Mouse (Mus musculus) ES-Bruce4 (cell line): Measurements from ENCODE around the gene Olfr1415. TPM values are rescaled to one million over a fixed set of nuclear protein-coding genes. Genes with fewer than 3 reads are reported as not detected.

Experiments
- H3K27ac ChIP-seq: 2 replicates; pipeline ENCODE4 v1.5.1; 2012; ENCODE audit warnings: low read length, inconsistent platforms; ENCODE audit not compliant: insufficient read depth
- H3K27me3 ChIP-seq: 2 replicates; pipeline ENCODE4 v1.6.1; 2012; ENCODE audit warnings: mild to moderate bottlenecking, low read length, inconsistent platforms; ENCODE audit not compliant: control insufficient read depth, poor library complexity, insufficient read depth, severe bottlenecking
- H3K36me3 ChIP-seq: 2 replicates; pipeline ENCODE4 v1.6.1; 2012; ENCODE audit warnings: inconsistent platforms, mild to moderate bottlenecking, low read length, moderate library complexity; ENCODE audit not compliant: control insufficient read depth, poor library complexity, insufficient read depth, severe bottlenecking
- H3K4me1 ChIP-seq: one replicate; pipeline ENCODE4 v1.8.1; 2011; ENCODE audit warnings: low read length; ENCODE audit not compliant: control insufficient read depth, insufficient read depth
- H3K4me3 ChIP-seq: 2 replicates; pipeline ENCODE4 v1.5.1; 2011; ENCODE audit warnings: low read depth, mild to moderate bottlenecking, low read length
- H3K9ac ChIP-seq: 2 replicates; pipeline ENCODE4 v1.6.1; 2012; ENCODE audit warnings: low read depth, mild to moderate bottlenecking, inconsistent platforms; ENCODE audit not compliant: poor library complexity, severe bottlenecking
- H3K9me3 ChIP-seq: replicated peaks from 2 replicates; pipeline ENCODE4 v1.6.1; 2012; ENCODE audit warnings: mild to moderate bottlenecking, low read length, inconsistent platforms; ENCODE audit not compliant: control insufficient read depth, poor library complexity, insufficient read depth, severe bottlenecking
- CTCF ChIP-seq: IDR thresholded peaks from one replicate; pipeline ENCODE4 v1.8.1; 2011; ENCODE audit warnings: low read depth, low read length
- EP300 ChIP-seq: IDR thresholded peaks from 2 replicates; pipeline ENCODE4 v1.6.1; 2011; ENCODE audit warnings: low read depth, low read length; ENCODE audit not compliant: insufficient read depth
- POLR2A ChIP-seq: IDR thresholded peaks from one replicate; pipeline ENCODE4 v1.8.1; 2011; ENCODE audit warnings: low read length; ENCODE audit not compliant: insufficient read depth
- polyA plus RNA-seq: library from polyadenylated mRNA; stranded (reverse); fragments of >200 nt; gene quantifications from 2 replicates; pipeline ENCODE4 v1.2.4, GENCODE M21; 2011; ENCODE audit warnings: low read depth; ENCODE audit not compliant: missing spikeins, insufficient read depth, insufficient read length

Gene Olfr1415
- not detected in 2 replicates for polyA plus RNA-seq

- H3K4me3 ChIP-seq: no peak within 1 kb of the TSS
- no peak within 1 kb of the TSS for H3K9ac ChIP-seq
- H3K4me1 ChIP-seq: no peaks in the 10 kb centered on the region
- no peaks in the 10 kb centered on the region for H3K27me3 ChIP-seq
- no peaks in the 10 kb centered on the region for H3K9me3 ChIP-seq
- TF ChIP-seq POLR2A: no peak
- no peak for TF ChIP-seq CTCF
- no peak for TF ChIP-seq EP300
- H3K36me3 ChIP-seq: no peaks in the 10 kb centered on the region
- no peak within 1 kb of the TSS for H3K27ac ChIP-seq
These were observed at the start of gene Olfr1415 for GRCm38 (mm10) chr1:92496001-92496400. Gene Olfr1415 (minus strand): TSS chr1:92496101.

GRCm38 (mm10) chr1:92539071-92539470, 43.2 kb upstream of the Olfr1415 start:
- Histone ChIP-seq H3K4me1 (no peaks in the 10 kb centered on the region), H3K27ac (no peak overlapping the region), H3K4me3 (no peak overlapping the region), H3K27me3 (no peaks in the 10 kb centered on the region), H3K36me3 (no peaks in the 10 kb centered on the region), H3K9ac (no peak overlapping the region), H3K9me3 (no peaks in the 10 kb centered on the region)
- TF ChIP-seq EP300: no peak
- no peak for TF ChIP-seq POLR2A
- TF ChIP-seq CTCF: no peak

- Histone ChIP-seq H3K27ac (no peak overlapping the region), H3K27me3 (no peaks in the 10 kb centered on the region), H3K9me3 (no peaks in the 10 kb centered on the region), H3K4me3 (no peak overlapping the region), H3K9ac (no peak overlapping the region), H3K36me3 (no peaks in the 10 kb centered on the region), H3K4me1 (no peaks in the 10 kb centered on the region)
- TF ChIP-seq CTCF: no peak
- no peak for TF ChIP-seq POLR2A
- no peak for TF ChIP-seq EP300
These were observed 41.1 kb upstream of the Olfr1415 start for GRCm38 (mm10) chr1:92536972-92537371.

- TF ChIP-seq CTCF: no peak
- no peak for TF ChIP-seq EP300
- no peak for TF ChIP-seq POLR2A
- H3K36me3 ChIP-seq: no peaks in the 10 kb centered on the region
- no peak overlapping the region for H3K9ac ChIP-seq
- H3K4me3 ChIP-seq: no peak overlapping the region
- H3K27me3 ChIP-seq: no peaks in the 10 kb centered on the region
- no peak overlapping the region for H3K27ac ChIP-seq
- H3K4me1 ChIP-seq: no peaks in the 10 kb centered on the region
- no peaks in the 10 kb centered on the region for H3K9me3 ChIP-seq
These were observed 27.9 kb upstream of the Olfr1415 start for GRCm38 (mm10) chr1:92523764-92524163.

- no peak overlapping the region for H3K27ac ChIP-seq
- H3K36me3 ChIP-seq: no peaks in the 10 kb centered on the region
- no peak overlapping the region for H3K9ac ChIP-seq
- no peak overlapping the region for H3K4me3 ChIP-seq
- H3K9me3 ChIP-seq: no peaks in the 10 kb centered on the region
- no peaks in the 10 kb centered on the region for H3K27me3 ChIP-seq
- H3K4me1 ChIP-seq: no peaks in the 10 kb centered on the region
- TF ChIP-seq CTCF: peak; percentile 49
- no peak for TF ChIP-seq EP300
- TF ChIP-seq POLR2A: no peak
These were observed 25.5 kb upstream of the Olfr1415 start for GRCm38 (mm10) chr1:92521376-92521775.

- no peaks in the 10 kb centered on the region for H3K27me3 ChIP-seq
- H3K9ac ChIP-seq: no peak overlapping the region
- H3K9me3 ChIP-seq: no peaks in the 10 kb centered on the region
- no peaks in the 10 kb centered on the region for H3K4me1 ChIP-seq
- no peak overlapping the region for H3K27ac ChIP-seq
- no peak overlapping the region for H3K4me3 ChIP-seq
- TF ChIP-seq EP300 (no peak), POLR2A (no peak), CTCF (no peak)
- H3K36me3 ChIP-seq: no peaks in the 10 kb centered on the region
These were observed 23.1 kb upstream of the Olfr1415 start for GRCm38 (mm10) chr1:92519046-92519445.
